Mouse (Mus musculus): Measurements from ENCODE around the gene Fiz1.

DNA sequence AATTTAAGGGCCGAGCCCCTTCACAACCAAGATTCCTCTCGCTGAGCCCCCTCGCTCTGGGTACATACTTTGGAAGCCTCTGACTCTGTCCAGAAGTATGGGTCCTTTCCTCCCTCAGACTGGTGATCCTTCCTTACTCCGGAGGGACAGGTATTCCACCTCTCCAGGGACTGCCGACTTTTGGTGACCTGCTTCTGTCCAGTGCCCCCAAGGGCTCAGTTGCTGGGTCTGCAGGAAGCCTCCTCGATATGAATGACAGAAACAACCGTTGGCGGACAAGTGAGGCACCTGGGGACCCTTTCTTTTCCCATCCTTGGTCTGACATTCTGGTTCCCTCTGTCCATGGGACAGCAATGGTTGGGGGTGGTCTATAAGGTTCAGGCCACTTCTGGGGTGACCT lies 42.9 kb upstream of the Fiz1 start:
- no peak for TF ChIP-seq GATA1 (IDR thresholded peaks at IDR 0.05; ENCODE audit: borderline replicate concordance, low read length)
- TF ChIP-seq FLI1 (IDR thresholded peaks at IDR 0.05; ENCODE audit: low read length): no peak
